Mouse (Mus musculus): ENCODE results near the gene Hba-a2. TPM values are rescaled to one million over a fixed set of nuclear protein-coding genes. Genes with fewer than 3 reads are reported as not detected.

Gene Hba-a2
- polyA plus RNA-seq, 1 experiment = 108 TPM

- no peak overlapping the region for H3K27ac ChIP-seq (ENCODE audit: insufficient read depth, low read depth, low read length)
- H3K4me1 ChIP-seq (ENCODE audit: control insufficient read depth, insufficient read depth, insufficient read length, low read length) = 0 out of 2 replicates have a peak, but pooled peaks cover under 1% of the 10 kb centered on the region
- peaks cover 9% of the 10 kb centered on the region; the same call in 1 of the 2 replicates for H3K36me3 ChIP-seq (ENCODE audit: control insufficient read depth, insufficient read depth, low read length)
- H3K27me3 ChIP-seq (ENCODE audit: control insufficient read depth, insufficient read depth, low read length) = no peaks in the 10 kb centered on the region
- TF ChIP-seq CTCF (IDR thresholded peaks at IDR 0.05; ENCODE audit: extremely low read depth, insufficient read length, insufficient replicate concordance, low read depth, low read length) = no peak
- TF ChIP-seq POLR2A (IDR thresholded peaks at IDR 0.05; ENCODE audit: low read depth, low read length) = no peak
- H3K4me3 ChIP-seq (ENCODE audit: low read depth, low read length) = no peak overlapping the region
- WGBS = 85% methylated on average over 10 of the region's 10 CpGs
These were observed 33.4 kb upstream of the Hba-a2 start for GRCm38 (mm10) chr11:32262674-32263415.

GRCm38 (mm10) chr11:32265117-32265738, 31.1 kb upstream of the Hba-a2 start:
- Histone ChIP-seq H3K4me1 (ENCODE audit: control insufficient read depth, insufficient read depth, insufficient read length, low read length) (peaks cover 3% of the 10 kb centered on the region; the same call in 1 of the 2 replicates), H3K27me3 (ENCODE audit: control insufficient read depth, insufficient read depth, low read length) (no peaks in the 10 kb centered on the region), H3K4me3 (ENCODE audit: low read depth, low read length) (no peak overlapping the region), H3K27ac (ENCODE audit: insufficient read depth, low read depth, low read length) (no peak overlapping the region), H3K36me3 (ENCODE audit: control insufficient read depth, insufficient read depth, low read length) (peaks cover 6% of the 10 kb centered on the region; the same call in 1 of the 2 replicates)
- 91% methylated on average over 3 of the region's 3 CpGs for WGBS
- no peak for TF ChIP-seq POLR2A (IDR thresholded peaks at IDR 0.05; ENCODE audit: low read depth, low read length)
- TF ChIP-seq CTCF (IDR thresholded peaks at IDR 0.05; ENCODE audit: extremely low read depth, insufficient read length, insufficient replicate concordance, low read depth, low read length) = no peak

DNA sequence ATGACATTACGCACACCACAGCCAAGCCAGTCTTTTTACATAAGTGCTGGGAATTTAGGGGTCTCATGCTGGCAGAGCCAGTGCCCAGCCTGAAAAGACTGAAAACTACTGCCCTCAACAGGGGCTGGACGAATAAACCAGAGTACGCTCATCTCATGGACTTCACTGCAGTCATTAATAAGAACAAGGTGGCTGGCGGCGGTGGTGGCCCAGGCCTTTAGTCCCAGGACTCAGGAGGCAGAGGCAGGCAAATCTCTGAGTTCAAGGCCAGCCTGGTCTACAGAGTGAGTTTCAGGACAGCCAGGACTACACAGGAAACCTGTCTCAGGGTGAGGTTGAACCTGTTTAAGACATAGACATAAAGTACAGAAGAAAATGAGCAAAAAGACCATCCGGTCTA, 30.1 kb upstream of the Hba-a2 start:
- 0 out of 2 replicates have a peak, but pooled peaks cover 1% of the 10 kb centered on the region for H3K36me3 ChIP-seq (ENCODE audit: control insufficient read depth, insufficient read depth, low read length)
- H3K27ac ChIP-seq (ENCODE audit: insufficient read depth, low read depth, low read length) = no peak overlapping the region
- peaks cover 3% of the 10 kb centered on the region; the same call in 1 of the 2 replicates for H3K4me1 ChIP-seq (ENCODE audit: control insufficient read depth, insufficient read depth, insufficient read length, low read length)
- H3K27me3 ChIP-seq (ENCODE audit: control insufficient read depth, insufficient read depth, low read length) = no peaks in the 10 kb centered on the region
- 95% methylated on average over 6 of the region's 6 CpGs for WGBS
- no peak overlapping the region for H3K4me3 ChIP-seq (ENCODE audit: low read depth, low read length)
- TF ChIP-seq CTCF (IDR thresholded peaks at IDR 0.05; ENCODE audit: extremely low read depth, insufficient read length, insufficient replicate concordance, low read depth, low read length) (no peak), POLR2A (IDR thresholded peaks at IDR 0.05; ENCODE audit: low read depth, low read length) (no peak)

DNA sequence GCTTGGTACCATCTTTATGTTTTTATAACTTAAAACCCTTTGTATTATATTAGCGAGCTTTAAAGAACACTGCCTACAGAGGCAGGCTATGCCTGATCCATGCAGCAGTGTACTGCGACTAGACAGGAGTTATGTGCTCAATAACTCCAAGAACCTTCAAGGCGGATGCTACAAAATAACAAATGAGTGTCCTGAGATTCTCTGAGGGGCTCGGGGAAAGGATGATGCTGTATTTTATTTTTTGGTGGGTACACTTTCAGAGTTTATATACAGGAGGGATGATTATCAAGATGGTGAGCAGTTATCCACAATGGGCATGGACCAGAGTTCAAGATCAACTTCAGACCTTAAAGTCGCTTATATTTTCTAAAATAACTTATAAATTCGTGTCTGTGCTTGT, 29.5 kb upstream of the Hba-a2 start:
- no peaks in the 10 kb centered on the region for H3K27me3 ChIP-seq (ENCODE audit: control insufficient read depth, insufficient read depth, low read length)
- peak overlapping the region; percentile 94 for H3K4me3 ChIP-seq (ENCODE audit: low read depth, low read length)
- 15% methylated on average over 6 of the region's 6 CpGs for WGBS
- H3K4me1 ChIP-seq (ENCODE audit: control insufficient read depth, insufficient read depth, insufficient read length, low read length) = peaks cover 3% of the 10 kb centered on the region; the same call in 1 of the 2 replicates
- H3K36me3 ChIP-seq (ENCODE audit: control insufficient read depth, insufficient read depth, low read length) = 0 out of 2 replicates have a peak, but pooled peaks cover 1% of the 10 kb centered on the region
- TF ChIP-seq POLR2A (IDR thresholded peaks at IDR 0.05; ENCODE audit: low read depth, low read length) = no peak
- TF ChIP-seq CTCF (IDR thresholded peaks at IDR 0.05; ENCODE audit: extremely low read depth, insufficient read length, insufficient replicate concordance, low read depth, low read length) = no peak
- H3K27ac ChIP-seq (ENCODE audit: insufficient read depth, low read depth, low read length) = no peak overlapping the region

DNA sequence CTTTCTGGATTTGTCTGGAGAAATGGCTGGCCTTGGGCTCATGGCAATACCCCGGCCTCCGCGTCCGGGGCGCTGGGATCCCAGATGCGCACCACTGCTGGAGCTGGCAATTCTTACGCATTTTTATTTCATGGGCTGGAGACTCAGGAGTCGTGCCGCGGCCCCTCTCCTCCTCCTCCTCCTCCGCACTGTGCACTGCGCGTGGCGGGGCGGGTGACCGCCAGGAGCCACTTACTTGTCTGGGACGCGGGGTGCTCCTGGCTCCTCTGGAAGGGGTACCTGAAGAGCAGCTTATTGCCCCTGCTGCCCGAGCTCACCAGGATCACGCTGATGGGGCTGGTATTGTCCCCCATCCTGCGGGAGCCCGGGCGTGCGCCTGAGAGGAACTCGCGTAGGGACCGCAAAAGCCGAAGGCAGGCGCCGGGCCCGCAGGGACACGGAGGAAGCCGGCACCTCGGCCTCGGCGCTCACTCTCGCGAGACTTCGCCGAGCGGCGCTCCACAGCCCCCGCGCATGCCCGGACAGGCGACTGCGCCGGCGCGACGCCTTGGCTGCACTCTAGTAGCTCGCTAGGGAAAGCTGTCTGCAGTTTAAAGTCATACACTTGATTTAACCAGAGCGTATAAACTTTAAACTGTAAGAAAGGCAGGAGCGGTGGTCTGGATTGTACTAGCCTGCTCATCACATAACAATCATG, 29.0 kb upstream of the Hba-a2 start, which contains the start of gene Nprl3:
Gene Nprl3, minus strand, starts transcription at position 520 of the 697 bp plus-strand sequence.
- WGBS = under 1% methylated on average over 54 of the region's 54 CpGs
- H3K27ac ChIP-seq (ENCODE audit: insufficient read depth, low read depth, low read length) = peak within 1 kb of the TSS; percentile 70
- no peaks in the 10 kb centered on the region for H3K27me3 ChIP-seq (ENCODE audit: control insufficient read depth, insufficient read depth, low read length)
- 0 out of 2 replicates have a peak, but pooled peaks cover 1% of the 10 kb centered on the region for H3K36me3 ChIP-seq (ENCODE audit: control insufficient read depth, insufficient read depth, low read length)
- peaks cover 3% of the 10 kb centered on the region; the same call in 1 of the 2 replicates for H3K4me1 ChIP-seq (ENCODE audit: control insufficient read depth, insufficient read depth, insufficient read length, low read length)
- TF ChIP-seq POLR2A (IDR thresholded peaks at IDR 0.05; ENCODE audit: low read depth, low read length) (peak; percentile 94), CTCF (IDR thresholded peaks at IDR 0.05; ENCODE audit: extremely low read depth, insufficient read length, insufficient replicate concordance, low read depth, low read length) (no peak)
- H3K4me3 ChIP-seq (ENCODE audit: low read depth, low read length) = peak within 1 kb of the TSS; percentile 94

DNA sequence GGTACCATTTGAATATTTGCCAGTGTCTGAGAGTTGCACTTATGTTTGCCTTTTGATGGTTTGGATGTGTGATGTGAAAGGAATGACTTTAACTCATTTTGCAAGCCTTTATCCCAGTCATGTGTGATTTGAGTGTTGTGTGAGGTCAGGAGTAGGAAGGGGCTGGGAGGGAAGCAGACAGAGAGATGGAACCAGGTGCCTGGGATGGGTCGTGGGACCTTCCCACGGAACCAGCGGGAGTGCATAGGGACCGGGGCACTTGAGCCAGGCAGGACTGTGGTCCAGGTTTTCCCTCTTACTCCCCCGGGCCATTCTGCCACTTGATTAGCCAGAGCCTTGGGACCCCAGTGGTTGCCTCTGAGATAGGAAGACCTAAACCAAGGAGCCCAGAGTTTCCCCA, 28.3 kb upstream of the Hba-a2 start:
- Histone ChIP-seq H3K36me3 (ENCODE audit: control insufficient read depth, insufficient read depth, low read length) (no peaks in the 10 kb centered on the region), H3K27me3 (ENCODE audit: control insufficient read depth, insufficient read depth, low read length) (no peaks in the 10 kb centered on the region), H3K27ac (ENCODE audit: insufficient read depth, low read depth, low read length) (no peak overlapping the region), H3K4me1 (ENCODE audit: control insufficient read depth, insufficient read depth, insufficient read length, low read length) (peaks cover 3% of the 10 kb centered on the region; the same call in 1 of the 2 replicates), H3K4me3 (ENCODE audit: low read depth, low read length) (no peak overlapping the region)
- no peak for TF ChIP-seq CTCF (IDR thresholded peaks at IDR 0.05; ENCODE audit: extremely low read depth, insufficient read length, insufficient replicate concordance, low read depth, low read length)
- WGBS = 29% methylated on average over 5 of the region's 5 CpGs

Data from small intestine, adult 2 months (tissue).